Mouse (Mus musculus) gastrocnemius, postnatal 36 days (tissue): ENCODE measurements around the gene Rev3l. TPM values are rescaled to one million over a fixed set of nuclear protein-coding genes. Genes with fewer than 3 reads are reported as not detected.

Experiments used
- DNase-seq, 2 experiments: peaks; one replicate each; pipeline ENCODE4 v3.0.0; 2022
- intact Hi-C: fragments of 180-260 bp; cut with DNase I; formaldehyde crosslinking; loops from one replicate; pipeline ENCODE4 v1.15.1; 2025
- long read RNA-seq, 2 experiments: library from polyadenylated mRNA; stranded (forward); transcript quantifications; one replicate each; pipeline ENCODE4 v2.0.0; 2021
- total RNA-seq, 2 experiments: library from RNA; stranded (reverse); gene quantifications; 2 replicates each; pipeline ENCODE4 v1.2.3; 2021

Rev3l gene
- 10 to 100 TPM; 26.6 to 30.6 TPM for total RNA-seq
- long read RNA-seq, experiment 1, partial matches to known transcripts, result 2 of 3 reads
- long read RNA-seq, experiment 1, other reads (novel, unspliced or antisense), result 1 of 3 reads
- long read RNA-seq, experiment 2, partial matches to known transcripts, result 5 of 7 reads
- long read RNA-seq, experiment 2, other reads (novel, unspliced or antisense), result 1 of 7 reads

DNA sequence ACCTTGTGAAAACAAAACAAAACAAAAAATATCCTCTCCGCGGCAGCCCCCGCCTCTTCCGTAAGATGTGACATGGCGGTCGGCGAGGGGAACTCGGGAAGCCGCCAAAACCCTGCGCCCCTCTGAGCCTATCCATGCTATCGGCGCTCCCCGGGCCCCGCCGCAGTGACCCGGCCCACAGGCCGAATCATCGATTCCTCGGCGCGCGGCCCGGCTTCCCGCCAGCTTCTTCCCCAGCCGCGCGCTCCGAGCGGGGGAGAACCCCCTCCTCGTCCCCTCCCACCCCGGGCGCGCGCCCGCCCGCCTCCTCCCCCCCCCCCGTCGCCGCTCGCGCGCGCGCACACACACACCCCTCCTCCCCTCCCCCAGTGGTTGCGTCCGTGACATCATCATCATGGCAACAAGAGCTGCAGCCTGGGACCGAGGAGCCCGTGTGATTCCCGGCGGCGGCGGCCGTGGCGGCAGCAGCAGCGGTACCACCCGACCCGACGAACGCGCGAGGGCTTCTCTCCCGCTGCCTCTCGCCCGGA lies at the start of gene Rev3l:
TSS of gene Rev3l (plus strand) at position 383 of the 530 bp plus-strand sequence.
- peak in 1 of 2 experiments; percentile 87 for DNase-seq
- intact Hi-C loops, result loop anchor here (2.0 to 5.0 kb wide), 3 partner anchors 50 to 174 kb away; partner anchors contain the start of gene Traf3ip2

DNA sequence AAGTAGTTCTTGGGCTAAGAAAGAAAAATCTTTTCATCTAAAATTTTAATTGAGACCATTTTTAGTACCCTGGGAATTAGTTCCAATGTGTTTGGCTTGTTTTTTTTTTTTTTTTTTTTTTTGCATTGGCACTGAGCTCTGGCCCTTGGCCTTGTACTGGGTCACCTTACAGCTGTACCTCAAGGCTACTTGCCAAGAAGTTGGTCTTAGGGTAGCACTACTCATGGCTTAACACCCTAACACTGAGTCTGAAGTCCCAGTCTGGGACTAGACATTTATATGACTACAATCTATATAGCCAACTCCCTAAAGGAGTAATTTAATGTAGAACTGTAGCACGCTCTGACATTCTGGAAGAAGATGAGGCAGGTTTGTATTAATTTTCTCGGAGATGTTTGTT lies 49.4 kb upstream of the Rev3l start:
- DNase-seq, result no peak

DNA sequence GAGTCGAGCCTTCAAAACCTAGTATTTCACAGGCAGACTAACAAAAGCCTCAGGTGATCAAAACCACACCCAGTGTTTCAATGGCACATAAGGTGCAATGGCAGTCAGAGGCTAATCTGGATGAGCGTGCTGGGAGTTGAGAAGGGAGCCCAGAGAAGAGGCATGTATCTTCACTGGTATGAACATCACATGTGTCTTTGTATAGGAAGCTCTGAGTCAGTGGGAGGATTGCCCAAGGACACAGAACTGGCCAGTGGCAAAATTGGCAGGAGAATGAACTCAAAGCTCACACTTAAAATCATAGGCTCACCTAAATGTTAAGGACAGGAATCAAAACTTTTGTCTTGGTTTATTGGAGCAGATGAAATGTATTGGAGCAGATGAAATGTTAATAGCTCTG lies 48.4 kb upstream of the Rev3l start:
- no peak for DNase-seq
- intact Hi-C loops, result loop anchor here (5.0 kb wide), 1 partner anchor 49 kb away; the partner anchor contains the start of gene Rev3l

More for the DNA sequence above, 49.4 kb upstream of the Rev3l start:
- intact Hi-C loops, result loop anchor here (5.0 kb wide), 1 partner anchor 50 kb away; the partner anchor contains the start of gene Rev3l

DNA sequence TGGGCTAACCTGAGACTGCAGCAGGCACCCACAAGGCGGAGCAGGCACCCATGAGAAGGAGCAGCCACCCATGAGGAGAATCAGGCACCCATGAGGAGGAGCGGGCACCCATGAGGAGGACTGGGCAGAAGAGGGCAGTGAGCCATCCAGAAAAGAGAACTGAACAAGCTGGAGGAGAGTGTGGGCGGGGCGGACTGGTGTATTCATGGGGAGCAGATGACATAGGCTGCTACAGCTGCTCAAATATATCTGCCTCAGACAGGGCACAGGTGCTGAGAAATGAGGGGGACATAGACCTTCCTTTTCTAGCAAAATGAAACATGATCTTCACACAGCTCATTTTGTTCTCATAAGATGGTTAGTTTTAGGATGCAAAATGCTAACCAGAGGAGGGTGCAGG lies 45.1 kb upstream of the Rev3l start:
- intact Hi-C loops, result no loop called here
- DNase-seq, result no peak

GRCm38 (mm10) chr10:39687851-39688250 lies 44.1 kb upstream of the Rev3l start:
- intact Hi-C loops, result no loop called here
- no peak for DNase-seq

DNA sequence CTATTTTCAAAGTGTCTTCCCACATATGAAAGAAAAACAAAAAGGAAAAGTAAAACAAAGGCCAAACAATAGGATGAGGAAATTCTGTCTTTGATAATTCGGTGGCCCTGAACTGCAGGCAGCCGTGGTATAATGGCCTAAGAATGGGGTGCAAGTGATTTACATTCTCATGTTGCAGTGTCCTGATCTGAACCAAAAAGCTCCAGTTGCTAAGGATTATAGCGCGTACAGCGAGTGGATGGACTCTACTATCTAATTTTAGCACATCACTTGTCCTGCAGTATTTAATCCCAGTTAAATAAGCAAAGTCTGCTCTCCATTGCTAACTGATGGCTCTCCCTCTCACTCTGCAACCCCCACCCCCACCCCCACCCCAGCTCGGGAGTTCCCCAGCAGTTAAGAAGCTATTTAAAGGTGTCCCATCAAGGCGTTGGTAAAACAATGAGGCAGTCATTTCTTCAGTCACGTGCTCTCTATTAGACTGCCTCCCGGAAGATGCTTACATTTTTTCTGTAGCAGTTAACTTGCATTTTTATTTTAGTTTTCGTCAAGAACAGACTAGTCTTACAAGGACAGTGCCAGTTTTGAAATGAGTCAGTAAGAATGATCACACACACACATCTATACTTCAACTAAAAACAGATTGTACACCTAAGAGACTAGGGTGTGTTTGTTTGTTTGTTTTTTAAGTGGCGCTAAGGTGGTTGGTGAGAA lies 40.4 kb upstream of the Rev3l start:
- DNase-seq, result no peak
- intact Hi-C loops, result no loop called here

DNA sequence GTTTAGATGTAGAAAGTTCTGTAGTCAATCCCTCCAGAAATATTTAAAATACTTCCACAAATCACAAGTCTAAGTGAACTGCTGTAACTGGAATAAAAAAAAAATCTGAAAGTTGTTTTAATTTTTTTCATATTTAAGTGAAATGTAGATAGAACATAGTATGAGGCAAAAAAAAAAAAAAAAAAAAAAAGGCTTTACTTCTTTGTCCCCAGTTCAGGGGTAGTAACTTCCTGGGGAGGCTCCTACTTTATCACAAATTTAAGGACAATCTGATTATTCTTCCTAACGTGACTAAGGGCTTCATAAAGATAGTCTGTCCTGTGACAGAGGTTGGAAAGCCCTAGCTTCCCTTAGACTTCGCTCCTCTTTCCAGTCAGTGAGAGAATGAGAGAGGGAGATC lies 39.8 kb upstream of the Rev3l start:
- DNase-seq, result no peak
- intact Hi-C loops, result no loop called here

- intact Hi-C loops, result no loop called here
- DNase-seq, result no peak
Measured at GRCm38 (mm10) chr10:39707717-39708510, 24.0 kb upstream of the Rev3l start.

- intact Hi-C loops, result no loop called here
- no peak for DNase-seq
Measured at GRCm38 (mm10) chr10:39716936-39717335, 15.0 kb upstream of the Rev3l start.

DNA sequence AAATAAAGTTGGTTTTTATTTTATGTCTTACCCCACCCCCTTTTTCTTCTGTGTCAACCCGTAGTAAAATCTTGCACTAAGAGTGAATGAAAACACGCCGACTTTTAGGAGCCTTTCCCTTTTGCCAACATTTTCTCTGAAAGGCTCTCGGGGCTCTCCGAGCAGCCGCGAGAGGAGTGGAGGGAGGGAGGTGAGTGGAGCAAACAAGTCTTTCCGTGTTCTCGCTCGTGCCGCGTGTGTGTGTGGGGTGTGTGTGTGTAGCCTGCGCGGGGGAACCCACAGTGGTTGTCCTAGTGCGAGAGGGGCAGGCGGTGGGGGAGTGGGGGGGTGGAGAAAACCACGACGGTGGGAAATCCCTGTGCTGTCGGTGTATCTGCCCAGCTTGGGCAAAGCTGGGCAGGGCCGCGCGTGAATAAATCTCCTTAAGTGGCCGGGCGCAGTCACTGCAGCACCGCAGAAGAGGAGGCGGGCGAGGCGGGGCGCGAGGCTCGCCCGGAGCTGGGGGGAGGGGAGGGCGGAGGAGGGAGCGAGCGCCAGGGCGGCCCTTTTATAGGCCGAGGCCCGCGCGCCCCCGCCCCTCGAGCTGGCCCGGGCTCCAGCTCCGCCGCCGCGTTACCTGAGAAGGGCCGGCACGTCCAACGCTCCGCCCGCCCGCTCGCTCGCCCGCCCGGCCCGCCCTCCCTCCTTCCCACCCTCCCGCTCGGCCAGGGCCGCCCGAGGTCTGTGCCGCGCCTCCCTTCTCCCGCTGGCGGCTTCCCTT lies 762 bp upstream of the Rev3l start:
- intact Hi-C loops, result loop anchor here (2.0 to 5.0 kb wide), 3 partner anchors 49 to 174 kb away; partner anchors contain the start of gene Traf3ip2
- peak; percentile 90 to 93 for DNase-seq

DNA sequence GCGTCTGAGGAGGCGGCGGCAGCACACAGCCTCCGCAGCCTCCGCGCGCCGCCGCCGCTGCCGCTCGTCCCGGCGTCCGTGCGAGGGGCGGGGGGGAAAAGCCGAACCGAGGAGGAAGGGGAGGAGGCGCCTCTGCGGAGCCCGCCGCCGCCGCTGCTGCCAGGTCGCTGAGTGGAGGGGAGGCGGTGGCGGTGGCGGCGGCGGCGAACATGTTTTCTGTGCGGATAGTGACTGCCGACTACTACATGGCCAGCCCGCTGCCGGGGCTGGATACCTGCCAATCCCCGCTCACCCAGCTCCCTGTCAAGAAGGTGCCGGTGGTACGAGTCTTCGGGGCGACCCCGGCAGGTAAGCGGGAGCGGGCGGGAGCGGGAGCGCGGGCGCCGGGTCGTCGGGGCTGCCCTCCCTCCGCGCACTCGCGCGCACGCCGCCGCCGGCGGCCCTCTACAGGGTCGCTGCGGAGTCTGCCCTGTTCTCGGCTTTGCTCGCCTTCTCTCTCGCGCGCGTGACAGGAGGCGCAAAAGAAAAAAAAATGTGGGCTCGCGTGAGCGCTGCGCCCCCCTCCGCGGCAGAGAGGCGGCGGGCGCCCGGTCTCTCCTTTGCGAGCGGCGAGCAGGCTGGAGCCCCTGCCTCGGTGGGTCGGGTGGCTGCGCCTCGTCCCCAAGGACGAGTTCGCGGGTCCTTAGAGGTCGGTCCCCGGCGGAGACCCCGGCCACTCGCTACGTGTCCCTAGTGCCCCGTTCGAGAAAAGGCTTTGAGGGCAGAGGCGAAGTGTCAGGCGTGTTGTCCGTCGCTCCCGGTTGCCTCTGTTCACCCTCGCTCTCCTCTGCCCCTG lies 565 bp downstream of the Rev3l start:
- DNase-seq, result peak; percentile 76 to 83
- intact Hi-C loops, result loop anchor here (5.0 kb wide), 2 partner anchors 50 to 175 kb away; no protein-coding TSS in a partner anchor

DNA sequence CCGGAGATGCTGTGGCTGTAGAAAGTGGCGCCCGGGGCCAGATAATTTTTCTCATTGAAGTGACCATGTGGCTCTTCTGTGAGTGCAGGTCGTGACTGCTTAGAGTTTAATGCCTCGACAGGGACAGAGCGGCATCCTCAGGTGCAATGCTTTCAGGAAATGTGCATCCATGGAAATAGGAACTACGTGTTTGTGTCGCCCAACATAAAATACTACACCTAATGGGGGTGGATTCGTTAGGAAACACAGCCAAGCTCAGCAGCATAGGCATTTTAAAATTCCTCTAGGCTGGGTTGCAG lies 1.1 kb downstream of the Rev3l start:
- intact Hi-C loops, result loop anchor here (5.0 kb wide), 2 partner anchors 51 to 176 kb away; no protein-coding TSS in a partner anchor
- DNase-seq, result peak in 1 of 2 experiments; percentile 61

DNA sequence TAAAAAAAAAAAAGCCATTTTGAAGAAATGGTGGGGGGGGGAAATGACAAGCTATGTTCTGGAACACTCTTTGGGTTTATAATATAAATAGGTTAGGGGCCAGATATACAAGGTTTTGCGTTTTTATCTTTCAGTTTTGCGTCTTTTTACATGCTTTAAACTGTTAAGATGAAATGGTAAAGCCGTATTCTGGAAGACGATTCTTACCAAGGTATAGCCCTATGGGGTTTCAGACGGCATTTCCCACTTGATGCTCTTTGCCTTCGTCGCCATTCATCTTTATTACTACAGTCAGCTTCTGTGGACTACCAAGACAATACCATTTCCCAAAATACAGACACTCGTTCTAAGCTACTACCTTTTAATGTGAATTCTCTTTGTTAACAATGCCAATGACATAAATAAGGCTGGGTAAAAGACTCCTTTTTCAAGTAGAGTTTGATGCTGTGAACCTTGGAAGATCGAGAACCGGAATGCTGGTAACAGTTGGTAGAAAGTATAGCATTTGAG lies 1.6 kb downstream of the Rev3l start:
- intact Hi-C loops, result loop anchor here (5.0 kb wide), 2 partner anchors 51 to 176 kb away; no protein-coding TSS in a partner anchor
- no peak for DNase-seq

GRCm38 (mm10) chr10:39736187-39736586 lies 4.3 kb downstream of the Rev3l start:
- intact Hi-C loops, result no loop called here
- DNase-seq, result no peak

GRCm38 (mm10) chr10:39742057-39742456 lies 10.1 kb downstream of the Rev3l start:
- DNase-seq, result no peak
- intact Hi-C loops, result no loop called here

DNA sequence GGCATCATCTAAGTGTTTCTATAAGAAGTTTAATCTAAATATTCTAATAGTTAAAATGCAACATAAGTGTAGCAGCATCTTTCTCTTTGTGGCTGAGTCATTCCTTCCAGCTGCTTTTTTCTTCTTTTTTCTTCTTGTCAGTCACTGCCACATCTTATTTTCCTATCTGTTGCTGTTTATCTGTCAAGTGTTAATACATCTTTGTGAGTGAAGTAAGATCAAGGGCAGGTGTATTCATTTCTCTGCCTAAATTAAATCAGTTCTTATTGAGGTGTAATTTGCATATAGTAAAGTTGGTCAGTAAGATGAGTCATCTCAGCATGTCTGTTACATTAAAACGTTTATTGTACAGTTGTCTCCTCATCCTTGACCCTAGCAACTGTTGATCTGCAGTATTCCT lies 32.8 kb downstream of the Rev3l start:
- intact Hi-C loops, result no loop called here

DNA sequence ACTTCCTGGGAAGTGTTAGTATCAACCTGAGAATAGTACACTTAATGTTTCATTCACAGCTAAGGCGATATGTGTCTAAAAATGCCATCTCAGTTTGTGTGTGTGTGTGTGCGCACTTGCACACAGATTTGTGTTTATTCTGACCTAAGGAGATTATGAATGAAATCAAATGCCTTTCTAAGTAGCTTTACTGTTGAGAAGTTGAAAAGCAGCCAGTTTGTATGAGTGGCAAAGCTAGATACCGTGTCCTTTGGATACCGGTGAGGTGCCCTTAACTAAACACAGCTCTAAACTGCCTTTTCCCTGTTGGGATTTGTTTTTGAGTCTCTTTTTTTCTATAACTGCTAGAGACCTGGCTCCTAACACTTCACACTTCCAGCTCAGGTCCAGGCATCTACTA lies 34.8 kb downstream of the Rev3l start:
- intact Hi-C loops, result no loop called here
- DNase-seq, result no peak

More for the DNA sequence above, 32.8 kb downstream of the Rev3l start:
- DNase-seq, result no peak

DNA sequence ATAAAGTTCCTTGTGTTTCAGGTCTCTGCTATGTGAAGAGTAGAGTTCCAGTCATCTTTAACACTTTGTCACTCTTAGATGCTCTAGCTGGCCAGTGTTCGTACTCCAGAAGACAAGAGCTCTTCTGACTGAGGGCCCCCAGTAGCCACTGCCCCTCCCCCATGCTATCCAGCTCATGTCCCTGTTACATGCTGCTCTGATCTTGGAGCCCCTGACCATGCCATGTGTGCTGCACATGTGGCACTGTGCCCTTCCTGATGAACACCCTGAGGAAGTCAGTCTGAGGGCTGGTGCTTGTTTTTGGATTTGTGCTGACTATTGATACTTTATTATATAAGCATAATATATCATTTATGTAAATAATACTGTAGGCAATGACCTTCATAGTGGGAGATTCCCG lies 40.3 kb downstream of the Rev3l start:
- no peak for DNase-seq
- intact Hi-C loops, result no loop called here
